Mouse (Mus musculus): Measurements from ENCODE around the gene Accsl. TPM values are rescaled to one million over a fixed set of nuclear protein-coding genes. Genes with fewer than 3 reads are reported as not detected.
A peak's percentile ranks its signal among the peaks of the same experiment; 100 is the strongest.

The Accsl gene
- polyA plus RNA-seq (2012; rRNA removed) = 0.38 and 0.39 TPM in 2 replicates

- DNase-seq (ENCODE audit: low read depth) = peak; percentile 24
- TF ChIP-seq CTCF (IDR thresholded peaks at IDR 0.05; ENCODE audit: borderline replicate concordance, extremely low read depth, insufficient read depth, insufficient read length) (no peak), POLR2A (IDR thresholded peaks at IDR 0.05; ENCODE audit: borderline replicate concordance, extremely low read depth, insufficient read depth, insufficient read length, poor library complexity, severe bottlenecking) (no peak)
These were observed at the start of gene Accsl for GRCm38 (mm10) chr2:93869107-93869600. Gene Accsl, minus strand, starts transcription at chr2:93869157.

- TF ChIP-seq POLR2A (IDR thresholded peaks at IDR 0.05; ENCODE audit: borderline replicate concordance, extremely low read depth, insufficient read depth, insufficient read length, poor library complexity, severe bottlenecking) = no peak
- no peak for DNase-seq (ENCODE audit: low read depth)
These were observed 44.6 kb upstream of the Accsl start for GRCm38 (mm10) chr2:93913552-93913951.

GRCm38 (mm10) chr2:93911942-93912341, 43.0 kb upstream of the Accsl start:
- DNase-seq (ENCODE audit: low read depth) = peak; percentile 76
- TF ChIP-seq CTCF (IDR thresholded peaks at IDR 0.05; ENCODE audit: borderline replicate concordance, extremely low read depth, insufficient read depth, insufficient read length) (no peak), POLR2A (IDR thresholded peaks at IDR 0.05; ENCODE audit: borderline replicate concordance, extremely low read depth, insufficient read depth, insufficient read length, poor library complexity, severe bottlenecking) (no peak)

GRCm38 (mm10) chr2:93909716-93910115, 40.8 kb upstream of the Accsl start:
- peak; percentile 24 for DNase-seq (ENCODE audit: low read depth)
- no peak for TF ChIP-seq CTCF (IDR thresholded peaks at IDR 0.05; ENCODE audit: borderline replicate concordance, extremely low read depth, insufficient read depth, insufficient read length)
- TF ChIP-seq POLR2A (IDR thresholded peaks at IDR 0.05; ENCODE audit: borderline replicate concordance, extremely low read depth, insufficient read depth, insufficient read length, poor library complexity, severe bottlenecking) = no peak

- TF ChIP-seq CTCF (IDR thresholded peaks at IDR 0.05; ENCODE audit: borderline replicate concordance, extremely low read depth, insufficient read depth, insufficient read length) (no peak), POLR2A (IDR thresholded peaks at IDR 0.05; ENCODE audit: borderline replicate concordance, extremely low read depth, insufficient read depth, insufficient read length, poor library complexity, severe bottlenecking) (no peak)
- peak; percentile 66 for DNase-seq (ENCODE audit: low read depth)
These were observed 38.8 kb upstream of the Accsl start for GRCm38 (mm10) chr2:93907519-93908294.

GRCm38 (mm10) chr2:93906316-93906715, 37.4 kb upstream of the Accsl start:
- no peak for TF ChIP-seq POLR2A (IDR thresholded peaks at IDR 0.05; ENCODE audit: borderline replicate concordance, extremely low read depth, insufficient read depth, insufficient read length, poor library complexity, severe bottlenecking)
- TF ChIP-seq CTCF (IDR thresholded peaks at IDR 0.05; ENCODE audit: borderline replicate concordance, extremely low read depth, insufficient read depth, insufficient read length) = no peak
- DNase-seq (ENCODE audit: low read depth) = no peak

- TF ChIP-seq CTCF (IDR thresholded peaks at IDR 0.05; ENCODE audit: borderline replicate concordance, extremely low read depth, insufficient read depth, insufficient read length) (no peak), POLR2A (IDR thresholded peaks at IDR 0.05; ENCODE audit: borderline replicate concordance, extremely low read depth, insufficient read depth, insufficient read length, poor library complexity, severe bottlenecking) (no peak)
- DNase-seq (ENCODE audit: low read depth) = no peak
These were observed 34.5 kb upstream of the Accsl start for GRCm38 (mm10) chr2:93903415-93903814.

- TF ChIP-seq CTCF (IDR thresholded peaks at IDR 0.05; ENCODE audit: borderline replicate concordance, extremely low read depth, insufficient read depth, insufficient read length) (no peak), POLR2A (IDR thresholded peaks at IDR 0.05; ENCODE audit: borderline replicate concordance, extremely low read depth, insufficient read depth, insufficient read length, poor library complexity, severe bottlenecking) (no peak)
These were observed 33.8 kb upstream of the Accsl start for GRCm38 (mm10) chr2:93902680-93903305.

GRCm38 (mm10) chr2:93899397-93900380, 30.7 kb upstream of the Accsl start:
- TF ChIP-seq CTCF (IDR thresholded peaks at IDR 0.05; ENCODE audit: borderline replicate concordance, extremely low read depth, insufficient read depth, insufficient read length) (no peak), POLR2A (IDR thresholded peaks at IDR 0.05; ENCODE audit: borderline replicate concordance, extremely low read depth, insufficient read depth, insufficient read length, poor library complexity, severe bottlenecking) (no peak)
- peak; percentile 71 for DNase-seq (ENCODE audit: low read depth)

More at GRCm38 (mm10) chr2:93902680-93903305, 33.8 kb upstream of the Accsl start:
- no peak for DNase-seq (ENCODE audit: low read depth)

- DNase-seq (ENCODE audit: low read depth) = peak; percentile 98
- no peak for TF ChIP-seq CTCF (IDR thresholded peaks at IDR 0.05; ENCODE audit: borderline replicate concordance, extremely low read depth, insufficient read depth, insufficient read length)
These were observed 22.8 kb upstream of the Accsl start for GRCm38 (mm10) chr2:93891611-93892280.

Data from brain, embryonic 14.5 days (tissue).